Mouse (Mus musculus): ENCODE measurements around the gene Tmprss12.
"Not testable (repeated sequence)": the region's sequence is repeated elsewhere in the genome, so short reads cannot be mapped to it uniquely, and the experiment has no call there.

Tmprss12 gene

DNA sequence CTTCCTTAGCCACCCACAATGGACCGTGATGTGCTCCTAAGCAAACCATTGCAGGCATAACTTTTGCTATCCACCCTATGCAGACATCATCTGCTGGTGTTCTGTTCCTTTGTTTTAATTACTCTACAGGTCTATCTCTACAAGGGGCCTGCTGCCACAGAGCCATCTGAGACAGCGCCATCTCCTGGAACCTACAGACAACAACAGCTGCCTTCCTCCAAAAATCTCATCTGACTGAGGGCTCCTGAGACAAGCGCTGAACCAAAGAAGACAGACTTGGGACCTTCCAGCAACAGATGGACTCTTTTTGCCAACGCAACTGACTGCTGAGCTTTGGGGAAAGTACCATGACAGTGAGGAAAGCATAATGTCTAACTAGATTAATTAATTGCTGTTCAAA, 47.5 kb downstream of the Tmprss12 start:
- DNase-seq, result not testable (repeated sequence)

DNA sequence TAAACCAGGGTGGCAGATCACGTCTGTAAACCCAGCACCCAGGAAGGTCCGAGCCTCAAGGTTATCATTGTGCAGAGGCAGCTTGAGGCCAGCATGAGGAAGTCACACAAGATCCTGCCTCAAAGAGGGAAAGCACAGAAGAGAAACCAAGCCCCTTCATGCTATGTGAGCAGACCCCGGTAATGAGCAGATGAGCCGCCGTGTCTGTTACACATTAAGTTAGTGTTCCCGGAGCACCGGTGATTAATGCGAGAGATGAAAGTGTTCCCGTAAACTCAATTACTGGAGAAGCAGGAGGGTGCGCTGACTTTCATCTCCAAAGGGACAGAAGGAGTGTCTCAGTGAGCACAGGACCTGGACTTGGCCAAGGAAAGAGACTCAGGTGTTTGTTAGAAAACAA, 48.7 kb downstream of the Tmprss12 start:
- not testable (repeated sequence) for DNase-seq

DNA sequence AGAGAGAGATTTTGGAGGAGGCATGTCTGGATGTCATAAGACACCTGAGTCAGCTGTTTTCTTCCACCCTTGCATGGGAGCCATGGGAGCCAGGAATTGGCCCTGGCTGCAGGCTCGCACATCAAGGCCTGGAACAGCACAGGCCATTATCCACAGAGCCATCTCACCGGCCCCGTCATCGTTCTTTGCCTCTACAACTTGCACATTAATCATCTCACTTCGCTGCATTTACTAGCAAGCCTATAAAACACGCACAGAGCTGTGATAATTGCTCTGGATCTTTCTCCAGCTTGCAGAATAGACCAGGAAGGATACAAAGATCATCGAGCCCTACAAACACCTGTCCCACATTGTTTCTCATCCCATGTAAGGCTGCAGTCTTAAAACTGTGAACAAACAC, 50.1 kb downstream of the Tmprss12 start:
- no peak for DNase-seq

DNA sequence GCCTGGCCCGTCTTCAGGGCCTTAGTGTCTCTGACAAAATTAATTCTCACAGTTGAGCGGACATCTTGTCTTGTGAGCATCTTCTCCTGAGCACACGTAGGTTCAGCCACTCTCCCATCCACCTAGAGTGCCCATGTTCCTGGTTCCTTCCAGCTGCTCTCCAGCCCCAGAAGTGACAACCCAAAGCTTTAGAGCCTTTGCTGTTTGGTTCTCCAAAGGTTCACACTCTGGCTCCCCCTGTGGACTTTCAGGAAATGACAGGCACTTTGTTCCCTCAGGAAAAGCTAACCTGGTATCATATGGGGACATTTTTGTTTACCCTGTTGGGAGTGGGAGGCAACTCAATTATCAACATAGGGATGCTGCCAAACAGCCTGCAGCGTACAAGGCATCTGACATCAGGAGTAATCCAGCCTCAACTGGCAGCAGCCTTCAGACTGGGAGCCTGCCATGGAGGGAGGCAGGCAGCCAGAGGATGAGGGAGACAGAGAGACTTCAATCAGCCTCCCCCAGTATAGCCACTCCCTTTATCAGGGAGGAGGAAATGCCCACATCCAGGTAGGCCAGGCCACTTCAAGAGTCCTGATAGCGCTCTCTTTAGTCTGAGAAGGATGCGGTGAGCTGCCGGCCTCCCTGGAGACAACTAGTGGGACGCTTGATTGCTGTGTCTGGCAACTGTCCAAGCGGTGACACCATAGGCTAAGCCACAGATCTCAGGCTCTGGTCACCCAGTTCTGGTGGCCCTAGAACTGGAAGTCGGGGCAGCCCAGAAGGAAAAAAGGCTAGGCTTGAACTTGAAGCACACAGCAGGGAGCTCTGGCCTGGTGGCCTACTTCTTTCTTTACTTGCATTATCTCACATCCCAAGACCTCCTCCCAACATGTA, 51.7 kb downstream of the Tmprss12 start:
- DNase-seq, result not testable (repeated sequence)

- no peak for DNase-seq
Observed at GRCm38 (mm10) chr15:100334629-100335028, 54.0 kb downstream of the Tmprss12 start, which contains the start of gene Mettl7a3. Gene Mettl7a3, plus strand, starts transcription at chr15:100334929.

- DNase-seq, result not testable (repeated sequence)
Observed at GRCm38 (mm10) chr15:100337328-100337727, 56.7 kb downstream of the Tmprss12 start.

DNA sequence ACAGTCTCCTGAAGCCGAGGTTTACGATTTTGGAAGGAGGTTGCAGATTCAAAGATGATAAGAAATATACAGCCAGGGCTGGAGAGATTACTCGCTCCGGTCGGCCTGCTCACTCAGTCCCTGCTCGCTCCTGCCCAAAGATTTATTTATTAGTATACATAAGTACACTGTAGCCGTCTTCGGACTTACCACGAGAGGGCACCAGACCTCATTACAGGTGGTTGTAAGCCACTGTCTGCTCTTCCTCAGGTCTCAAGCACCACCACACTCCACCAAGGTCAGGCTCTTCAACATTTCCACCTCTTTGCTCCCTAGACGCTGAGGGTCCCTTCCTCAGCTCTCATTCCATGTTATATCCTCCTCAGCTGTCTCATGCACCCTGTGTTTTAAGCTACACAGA, 57.2 kb downstream of the Tmprss12 start:
- DNase-seq, result peak; percentile 52

- not testable (repeated sequence) for DNase-seq
Observed at GRCm38 (mm10) chr15:100341314-100341980, 60.8 kb downstream of the Tmprss12 start.
